Mouse (Mus musculus) forebrain, embryonic 11.5 days (tissue): ENCODE data around the gene Ppard. TPM values are rescaled to one million over a fixed set of nuclear protein-coding genes. Genes with fewer than 3 reads are reported as not detected.

Source experiments
- ATAC-seq: fragments of 200-750 bp; cut with Nextera tagmentation; replicated peaks from 2 replicates; pipeline ENCODE4 v1.8.0; 2017; ENCODE audit warnings: moderate TSS enrichment; ENCODE audit not compliant: low FRiP score
- DNase-seq: peaks from one replicate; pipeline ENCODE4 v3.0.0-alpha.2; 2017; ENCODE audit warnings: low spot score
- H3K27ac ChIP-seq: fragments of 300-500 bp; sonication (generic); 2 replicates; pipeline ENCODE4 v1.5.1; 2014; ENCODE audit warnings: low read depth, low read length
- H3K27me3 ChIP-seq: fragments of 300-500 bp; sonication (generic); 2 replicates; pipeline ENCODE4 v1.6.1; 2014; ENCODE audit warnings: mild to moderate bottlenecking, low read length, mixed read lengths; ENCODE audit not compliant: control insufficient read depth, insufficient read depth
- H3K36me3 ChIP-seq: fragments of 300-500 bp; sonication (generic); 2 replicates; pipeline ENCODE4 v1.6.1; 2014; ENCODE audit warnings: mild to moderate bottlenecking, low read length, moderate library complexity, mixed read lengths; ENCODE audit not compliant: control insufficient read depth, insufficient read depth
- H3K4me1 ChIP-seq: fragments of 300-500 bp; sonication (generic); replicated peaks from 2 replicates; pipeline ENCODE4 v1.6.1; 2014; ENCODE audit warnings: low read length, mixed read lengths; ENCODE audit not compliant: control insufficient read depth, insufficient read depth
- H3K4me2 ChIP-seq: fragments of 300-500 bp; sonication (generic); 2 replicates; pipeline ENCODE4 v1.6.1; 2014; ENCODE audit warnings: low read depth, mild to moderate bottlenecking, low read length, moderate library complexity, mixed read lengths; ENCODE audit not compliant: severe bottlenecking
- H3K4me3 ChIP-seq: fragments of 300-500 bp; sonication (generic); 2 replicates; pipeline ENCODE4 v1.5.1; 2014; ENCODE audit warnings: low read depth, low read length
- H3K9ac ChIP-seq: fragments of 300-500 bp; sonication (generic); 2 replicates; pipeline ENCODE4 v1.6.1; 2014; ENCODE audit warnings: low read length
- H3K9me3 ChIP-seq: fragments of 300-500 bp; sonication (generic); 2 replicates; pipeline ENCODE4 v1.6.1; 2016; ENCODE audit warnings: low read length, mixed read lengths; ENCODE audit not compliant: control insufficient read depth
- WGBS: fragments of 180-500 bp; shearing (Covaris S2); extraction: QIAGEN DNeasy Blood & Tissue Kit; methylation state at CpG from one replicate; pipeline ENCODE4 v1.1.7; 2014; 5-methylcytosine and 5-hydroxymethylcytosine counted together
- polyA plus RNA-seq: library from polyadenylated mRNA; unstranded; fragments of >200 nt; fragmentation: Nextera tagmentation; extraction: Ambion mirVana; gene quantifications from 2 replicates; pipeline ENCODE4 v1.2.1, GENCODE M21; 2014

Gene Ppard
- polyA plus RNA-seq, 1 experiment from 2014 or later: 1.4 TPM

- no peak for ATAC-seq
- Histone ChIP-seq H3K4me2 (no peak overlapping the region), H3K9ac (no peak overlapping the region), H3K36me3 (no peaks in the 10 kb centered on the region), H3K4me1 (no peaks in the 10 kb centered on the region), H3K27me3 (no peaks in the 10 kb centered on the region), H3K4me3 (no peak overlapping the region), H3K27ac (no peak overlapping the region), H3K9me3 (no peaks in the 10 kb centered on the region)
- 93% methylated on average over 6 of the region's 6 CpGs for WGBS
- DNase-seq: no peak
Observed at GRCm38 (mm10) chr17:28242296-28242695, 9.8 kb downstream of the Ppard start.

GRCm38 (mm10) chr17:28244214-28244613 lies 11.7 kb downstream of the Ppard start:
- Histone ChIP-seq H3K4me2 (no peak overlapping the region), H3K4me1 (0 out of 2 replicates have a peak, but pooled peaks cover 2% of the 10 kb centered on the region), H3K36me3 (no peaks in the 10 kb centered on the region), H3K4me3 (no peak overlapping the region), H3K27me3 (no peaks in the 10 kb centered on the region), H3K9me3 (no peaks in the 10 kb centered on the region), H3K27ac (peak overlapping the region; percentile 31; the same call in 1 of the 2 replicates), H3K9ac (no peak overlapping the region; the same call in 1 of the 2 replicates)
- DNase-seq (no peak), ATAC-seq (no peak)
- WGBS: 88% methylated on average over 6 of the region's 6 CpGs

DNA sequence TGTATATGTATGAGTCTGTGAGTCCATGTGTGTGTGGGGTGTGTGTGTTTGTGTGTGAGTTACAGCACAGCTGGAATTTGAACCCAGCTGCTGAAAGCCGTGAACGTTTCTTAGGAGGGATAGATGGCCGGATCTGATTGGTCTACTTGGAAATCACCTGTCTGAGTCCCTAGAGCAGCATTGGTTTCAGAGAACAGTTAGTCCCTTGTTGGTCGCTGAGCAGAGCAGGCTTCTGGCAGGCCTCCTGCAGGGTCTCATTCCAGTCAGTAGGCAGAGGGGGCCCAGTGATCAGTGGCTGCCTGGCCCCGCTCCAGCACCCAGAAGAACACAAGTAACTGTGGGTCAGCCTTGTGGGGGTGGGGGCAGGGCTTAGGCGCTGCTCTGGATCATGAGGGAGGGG lies 12.2 kb downstream of the Ppard start:
- Histone ChIP-seq H3K4me2 (no peak overlapping the region), H3K4me3 (no peak overlapping the region), H3K27me3 (no peaks in the 10 kb centered on the region), H3K36me3 (no peaks in the 10 kb centered on the region), H3K9me3 (no peaks in the 10 kb centered on the region), H3K4me1 (0 out of 2 replicates have a peak, but pooled peaks cover 2% of the 10 kb centered on the region), H3K27ac (peak overlapping the region; percentile 31; the same call in 1 of the 2 replicates), H3K9ac (no peak overlapping the region)
- DNase-seq (no peak), ATAC-seq (no peak)
- 30% methylated on average over 6 of the region's 6 CpGs for WGBS

DNA sequence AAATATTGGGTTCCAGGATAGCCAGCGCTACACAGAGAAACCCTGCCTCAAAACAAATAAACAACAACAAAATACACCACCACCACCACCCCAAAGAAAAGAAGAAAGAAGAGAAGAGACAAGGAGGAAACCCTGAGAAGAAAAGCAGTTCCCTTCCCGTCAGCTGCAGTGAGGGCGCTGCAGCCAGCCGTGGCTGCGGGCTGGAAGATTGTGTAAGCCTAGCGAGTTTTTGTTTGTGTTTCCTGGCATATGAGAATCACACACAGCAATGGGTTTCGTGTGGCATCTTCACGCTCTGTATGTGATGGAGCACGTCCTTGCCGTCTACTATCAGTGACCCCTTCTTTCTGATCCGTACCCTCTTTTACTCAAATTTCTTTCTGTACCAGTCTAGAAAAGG lies 14.1 kb downstream of the Ppard start:
- no peak overlapping the region for H3K9ac ChIP-seq
- 86% methylated on average over 11 of the region's 11 CpGs for WGBS

DNA sequence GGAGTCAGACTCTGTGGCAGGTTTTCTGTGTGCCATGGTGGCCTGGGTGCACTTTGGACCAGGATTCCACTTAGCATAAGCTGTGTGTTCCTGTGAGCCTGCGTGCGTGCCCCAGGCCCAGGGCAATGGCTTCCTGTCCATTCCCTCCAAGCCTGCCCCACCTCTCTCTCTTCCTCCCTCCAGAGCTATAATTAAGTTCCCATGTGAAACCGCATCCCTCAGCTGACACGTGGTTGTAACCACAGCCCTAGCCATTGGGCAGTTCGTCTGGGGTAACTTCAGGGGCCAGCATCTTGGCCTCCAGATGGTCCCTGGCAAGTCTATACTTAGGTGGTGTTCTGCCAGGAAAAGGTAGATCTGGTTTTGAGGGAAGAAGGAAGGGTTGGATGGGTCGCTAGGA lies 15.1 kb downstream of the Ppard start:
- DNase-seq: no peak
- Histone ChIP-seq H3K4me3 (no peak overlapping the region), H3K9ac (no peak overlapping the region), H3K4me2 (no peak overlapping the region), H3K36me3 (no peaks in the 10 kb centered on the region), H3K27ac (no peak overlapping the region), H3K4me1 (0 out of 2 replicates have a peak, but pooled peaks cover 2% of the 10 kb centered on the region), H3K9me3 (no peaks in the 10 kb centered on the region), H3K27me3 (no peaks in the 10 kb centered on the region)
- 77% methylated on average over 6 of the region's 6 CpGs for WGBS
- ATAC-seq: no peak

More for the DNA sequence above, 14.1 kb downstream of the Ppard start:
- H3K27ac ChIP-seq: no peak overlapping the region
- no peaks in the 10 kb centered on the region for H3K9me3 ChIP-seq
- no peaks in the 10 kb centered on the region for H3K36me3 ChIP-seq
- 0 out of 2 replicates have a peak, but pooled peaks cover 2% of the 10 kb centered on the region for H3K4me1 ChIP-seq
- H3K4me2 ChIP-seq: no peak overlapping the region
- DNase-seq (no peak), ATAC-seq (no peak)
- H3K27me3 ChIP-seq: no peaks in the 10 kb centered on the region
- no peak overlapping the region for H3K4me3 ChIP-seq

DNA sequence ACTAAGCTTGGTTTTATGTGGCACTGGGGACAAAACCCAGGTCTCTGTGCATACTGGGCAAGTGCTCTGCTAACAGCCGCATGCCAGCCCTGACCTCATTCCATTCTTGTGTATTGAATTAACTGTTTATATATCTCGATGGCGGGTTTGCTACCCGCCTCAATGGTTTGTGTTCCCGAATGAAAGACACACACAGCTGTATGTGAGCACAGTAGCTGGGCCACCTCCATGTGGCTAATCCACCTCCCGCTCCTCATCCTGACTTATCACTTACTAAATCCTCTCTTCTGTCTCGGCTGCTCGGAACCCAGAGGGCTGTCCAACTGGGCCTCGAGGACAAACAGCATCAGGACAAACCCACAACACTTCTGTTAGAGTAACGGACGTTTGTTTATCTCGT lies 16.6 kb downstream of the Ppard start:
- Histone ChIP-seq H3K4me1 (0 out of 2 replicates have a peak, but pooled peaks cover 2% of the 10 kb centered on the region), H3K4me2 (no peak overlapping the region), H3K27me3 (no peaks in the 10 kb centered on the region), H3K36me3 (no peaks in the 10 kb centered on the region), H3K27ac (no peak overlapping the region), H3K4me3 (no peak overlapping the region), H3K9ac (no peak overlapping the region), H3K9me3 (no peaks in the 10 kb centered on the region)
- DNase-seq (no peak), ATAC-seq (no peak)
- WGBS: 82% methylated on average over 12 of the region's 12 CpGs

DNA sequence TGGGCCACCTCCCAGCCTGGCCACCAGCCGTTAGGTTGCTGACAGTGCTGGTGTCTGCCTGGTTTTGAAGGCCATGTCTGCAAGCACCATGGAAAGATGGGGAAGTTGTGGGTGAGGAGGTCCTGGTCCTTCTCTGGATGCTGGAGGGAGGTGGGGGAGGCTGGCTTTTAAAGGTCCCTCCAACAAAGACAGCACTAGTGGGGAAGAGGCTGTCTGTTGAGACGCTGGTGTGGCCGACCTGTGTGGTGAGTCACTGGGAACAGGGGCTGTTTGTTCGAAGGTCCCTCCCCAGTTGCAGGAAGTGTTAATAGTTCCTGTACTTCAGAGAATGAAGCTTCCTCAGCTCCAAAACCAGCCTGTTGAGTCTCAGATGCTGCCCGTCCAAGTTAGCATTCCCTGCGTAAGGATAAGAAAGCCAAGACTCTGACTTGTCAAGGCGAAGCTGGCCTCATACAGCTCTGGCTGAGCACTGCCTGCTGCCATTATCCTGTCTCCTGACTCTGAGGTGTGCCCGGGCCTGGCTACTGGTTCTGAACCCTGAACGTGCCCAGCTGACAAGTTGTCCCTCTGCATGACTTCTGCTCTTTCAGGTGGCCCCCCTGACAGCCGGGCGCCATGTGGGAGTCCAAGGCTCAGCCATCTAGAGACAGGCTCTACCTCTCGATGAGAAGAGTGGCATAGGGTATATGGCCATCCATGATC lies 19.2 kb downstream of the Ppard start:
- Histone ChIP-seq H3K36me3 (no peaks in the 10 kb centered on the region), H3K4me1 (0 out of 2 replicates have a peak, but pooled peaks cover 8% of the 10 kb centered on the region), H3K4me2 (no peak overlapping the region), H3K27ac (no peak overlapping the region), H3K9ac (no peak overlapping the region), H3K27me3 (no peaks in the 10 kb centered on the region), H3K4me3 (no peak overlapping the region), H3K9me3 (no peaks in the 10 kb centered on the region)
- no peak for ATAC-seq
- 89% methylated on average over 12 of the region's 12 CpGs for WGBS
- DNase-seq: no peak

DNA sequence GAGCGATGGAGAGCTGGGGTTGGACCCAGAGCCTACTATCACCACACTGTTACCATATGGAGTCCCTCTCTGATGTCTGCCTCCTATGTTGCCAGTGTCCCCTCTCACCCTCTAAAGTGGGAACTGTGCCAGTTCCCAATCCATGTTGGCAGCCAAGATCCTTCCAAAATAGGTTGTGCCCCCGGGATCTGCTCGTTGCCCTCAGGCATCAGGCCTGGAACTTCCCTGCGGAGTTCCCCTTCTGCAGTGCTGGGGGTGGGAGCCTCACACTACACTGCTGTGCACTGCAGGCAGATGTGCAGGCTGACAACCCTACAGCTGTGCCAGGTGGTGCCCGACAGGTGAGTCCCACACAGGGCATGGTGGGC lies 19.8 kb downstream of the Ppard start:
- ATAC-seq (no peak), DNase-seq (no peak)
- H3K9me3 ChIP-seq: no peaks in the 10 kb centered on the region
- no peak overlapping the region for H3K9ac ChIP-seq
- WGBS: 92% methylated on average over 5 of the region's 5 CpGs
- H3K27ac ChIP-seq: no peak overlapping the region
- H3K36me3 ChIP-seq: no peaks in the 10 kb centered on the region
- H3K4me2 ChIP-seq: no peak overlapping the region
- 0 out of 2 replicates have a peak, but pooled peaks cover 8% of the 10 kb centered on the region for H3K4me1 ChIP-seq
- H3K4me3 ChIP-seq: no peak overlapping the region
- no peaks in the 10 kb centered on the region for H3K27me3 ChIP-seq

GRCm38 (mm10) chr17:28253216-28253615 lies 20.7 kb downstream of the Ppard start:
- no peaks in the 10 kb centered on the region for H3K27me3 ChIP-seq
- no peak overlapping the region for H3K27ac ChIP-seq
- H3K9me3 ChIP-seq: no peaks in the 10 kb centered on the region
- WGBS: 87% methylated on average over 7 of the region's 7 CpGs
- no peak overlapping the region for H3K9ac ChIP-seq
- no peak overlapping the region for H3K4me3 ChIP-seq
- 0 out of 2 replicates have a peak, but pooled peaks cover 6% of the 10 kb centered on the region for H3K4me1 ChIP-seq
- ATAC-seq: no peak
- no peak for DNase-seq
- no peak overlapping the region for H3K4me2 ChIP-seq
- H3K36me3 ChIP-seq: no peaks in the 10 kb centered on the region
